Mouse (Mus musculus) C2C12 (cell line): ENCODE results near the gene Ehd2.

Experiments
- CEBPB ChIP-seq: IDR thresholded peaks from one replicate; pipeline ENCODE4 v1.6.1; 2011; ENCODE audit warnings: low read depth, mild to moderate bottlenecking, control low read depth, moderate library complexity
- CTCF ChIP-seq: IDR thresholded peaks from one replicate; pipeline ENCODE4 v1.5.1; 2011; ENCODE audit not compliant: control insufficient read depth, insufficient read depth, insufficient read length
- MAX ChIP-seq: IDR thresholded peaks from one replicate; pipeline ENCODE4 v1.6.1; 2011; ENCODE audit warnings: mild to moderate bottlenecking, control low read depth
- MYOD1 ChIP-seq: IDR thresholded peaks from one replicate; pipeline ENCODE4 v1.6.1; 2011; ENCODE audit warnings: low read depth; ENCODE audit not compliant: control insufficient read depth, insufficient read length
- MYOG ChIP-seq: IDR thresholded peaks from one replicate; pipeline ENCODE4 v1.6.1; 2011; ENCODE audit not compliant: control insufficient read depth, insufficient read length; ENCODE audit errors: extremely low read depth
- USF1 ChIP-seq: IDR thresholded peaks from one replicate; pipeline ENCODE4 v1.6.1; 2011; ENCODE audit warnings: low read depth, mild to moderate bottlenecking, control low read depth, moderate library complexity

DNA sequence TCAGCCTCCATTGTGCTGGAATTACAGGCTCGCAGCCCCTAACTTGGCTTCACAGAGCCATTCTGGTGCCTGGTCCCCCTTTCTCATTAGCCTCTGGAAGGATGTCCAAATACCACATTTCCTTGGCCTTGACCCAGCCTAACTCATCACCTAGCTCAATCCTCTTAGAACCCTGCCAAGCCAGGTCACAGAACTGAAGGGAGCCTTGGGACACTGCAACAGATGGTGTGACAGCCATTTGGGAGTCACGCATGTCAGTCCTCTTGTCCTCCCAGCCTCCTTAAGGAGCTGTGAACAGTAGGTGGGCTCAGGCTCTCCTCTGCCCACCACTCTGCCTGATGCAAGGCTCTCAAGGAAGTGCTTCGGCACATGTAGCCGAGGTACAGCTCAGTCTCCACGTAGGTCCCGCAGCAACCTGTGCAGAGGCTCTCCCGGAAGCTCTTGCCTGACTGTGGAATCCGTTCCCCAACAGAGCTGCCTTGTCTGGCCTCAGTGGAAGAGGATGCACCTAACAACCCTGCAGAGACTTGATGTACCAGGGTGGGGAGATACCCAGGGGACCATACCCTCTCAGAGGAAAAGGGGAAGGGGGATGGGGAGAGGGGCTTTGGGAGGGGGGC lies 59.3 kb downstream of the Ehd2 start:
- TF ChIP-seq CTCF: no peak
- no peak for TF ChIP-seq CEBPB
- TF ChIP-seq MYOG: no peak
- TF ChIP-seq USF1: no peak
- no peak for TF ChIP-seq MAX
- no peak for TF ChIP-seq MYOD1
